Mouse (Mus musculus): Measurements from ENCODE around the gene Gm49366.
A peak's percentile ranks its signal among the peaks of the same experiment; 100 is the strongest.
"Not testable (repeated sequence)": the region's sequence is repeated elsewhere in the genome, so short reads cannot be mapped to it uniquely, and the experiment has no call there.

The Gm49366 gene

GRCm38 (mm10) chr12:84022266-84022665 lies 16.5 kb upstream of the Gm49366 start:
- not testable (repeated sequence) for H3K36me3 ChIP-seq (ENCODE audit: control insufficient read depth, insufficient read depth, low read length, poor library complexity, severe bottlenecking); H3K27me3 ChIP-seq (ENCODE audit: control insufficient read depth, insufficient read depth, low read length, poor library complexity, severe bottlenecking); DNase-seq (ENCODE audit: low read depth, low spot score)

DNA sequence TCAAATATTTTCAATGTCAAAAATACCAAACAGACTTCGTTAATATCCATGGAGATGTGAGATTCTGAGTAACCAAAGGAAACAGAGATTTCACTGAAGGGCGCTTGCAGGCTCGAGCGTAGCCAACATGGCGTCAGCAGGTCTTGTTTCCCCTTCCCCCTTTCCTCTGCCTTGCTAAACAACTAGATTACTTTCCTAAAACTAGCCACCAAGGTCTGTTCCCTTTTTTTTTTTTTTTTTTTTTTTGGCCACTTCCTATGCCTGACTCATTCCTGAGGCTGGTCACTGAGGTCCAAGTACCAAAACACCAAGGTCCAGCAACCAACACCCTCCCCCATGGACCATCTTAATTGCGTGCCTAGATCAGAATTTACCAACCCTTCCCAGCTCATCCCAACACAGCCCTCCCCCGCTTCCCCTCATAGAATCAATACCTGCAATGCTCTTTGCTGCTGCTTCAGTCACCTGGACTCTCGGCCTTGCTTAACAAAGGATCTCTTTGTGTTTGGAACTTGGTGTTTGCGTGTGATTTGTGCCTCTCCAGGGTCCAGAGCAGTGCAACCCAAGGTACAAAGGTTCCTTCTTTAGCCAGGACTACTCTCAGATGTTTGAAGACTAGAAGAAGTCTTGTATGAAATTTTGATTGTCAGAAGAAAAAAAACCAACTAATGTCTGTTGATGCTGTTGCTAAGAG lies 15.5 kb upstream of the Gm49366 start:
- no peak for DNase-seq (ENCODE audit: low read depth, low spot score)
- H3K27me3 ChIP-seq (ENCODE audit: control insufficient read depth, insufficient read depth, low read length, poor library complexity, severe bottlenecking): no peaks in the 10 kb centered on the region
- H3K36me3 ChIP-seq (ENCODE audit: control insufficient read depth, insufficient read depth, low read length, poor library complexity, severe bottlenecking): no peaks in the 10 kb centered on the region

- Histone ChIP-seq H3K27me3 (ENCODE audit: control insufficient read depth, insufficient read depth, low read length, poor library complexity, severe bottlenecking) (no peaks in the 10 kb centered on the region), H3K36me3 (ENCODE audit: control insufficient read depth, insufficient read depth, low read length, poor library complexity, severe bottlenecking) (no peaks in the 10 kb centered on the region)
- DNase-seq (ENCODE audit: low read depth, low spot score): no peak
These were observed 12.8 kb upstream of the Gm49366 start for GRCm38 (mm10) chr12:84025888-84026287.

GRCm38 (mm10) chr12:84028328-84028727 lies 10.4 kb upstream of the Gm49366 start:
- H3K36me3 ChIP-seq (ENCODE audit: control insufficient read depth, insufficient read depth, low read length, poor library complexity, severe bottlenecking); DNase-seq (ENCODE audit: low read depth, low spot score); H3K27me3 ChIP-seq (ENCODE audit: control insufficient read depth, insufficient read depth, low read length, poor library complexity, severe bottlenecking): not testable (repeated sequence)

- H3K27me3 ChIP-seq (ENCODE audit: control insufficient read depth, insufficient read depth, low read length, poor library complexity, severe bottlenecking); DNase-seq (ENCODE audit: low read depth, low spot score); H3K36me3 ChIP-seq (ENCODE audit: control insufficient read depth, insufficient read depth, low read length, poor library complexity, severe bottlenecking): not testable (repeated sequence)
These were observed 9.7 kb upstream of the Gm49366 start for GRCm38 (mm10) chr12:84029043-84029442.

GRCm38 (mm10) chr12:84030659-84031332 lies 7.9 kb upstream of the Gm49366 start:
- Histone ChIP-seq H3K27me3 (ENCODE audit: control insufficient read depth, insufficient read depth, low read length, poor library complexity, severe bottlenecking) (no peaks in the 10 kb centered on the region), H3K36me3 (ENCODE audit: control insufficient read depth, insufficient read depth, low read length, poor library complexity, severe bottlenecking) (no peaks in the 10 kb centered on the region)
- DNase-seq (ENCODE audit: low read depth, low spot score): peak; percentile 89

DNA sequence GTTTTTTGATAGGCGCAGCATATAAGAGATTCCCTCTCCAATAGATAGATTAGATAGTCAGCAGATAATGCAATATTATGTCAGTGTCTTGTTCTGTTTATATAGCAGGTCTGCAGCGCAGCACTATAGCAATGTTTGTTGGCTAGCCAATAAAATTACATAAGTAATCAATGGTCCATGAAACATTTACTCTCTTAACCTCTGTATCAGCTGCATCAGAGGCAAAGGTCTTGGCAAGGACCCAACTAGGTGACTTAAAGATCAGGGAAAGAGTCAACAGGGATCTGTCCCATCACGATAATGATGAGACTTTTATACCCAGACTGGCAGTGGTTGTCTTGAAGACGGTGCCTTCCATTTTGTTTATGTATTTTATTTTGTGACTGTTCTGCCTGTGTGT lies 5.9 kb upstream of the Gm49366 start:
- Histone ChIP-seq H3K27me3 (ENCODE audit: control insufficient read depth, insufficient read depth, low read length, poor library complexity, severe bottlenecking) (no peaks in the 10 kb centered on the region), H3K36me3 (ENCODE audit: control insufficient read depth, insufficient read depth, low read length, poor library complexity, severe bottlenecking) (no peaks in the 10 kb centered on the region)
- DNase-seq (ENCODE audit: low read depth, low spot score): no peak

DNA sequence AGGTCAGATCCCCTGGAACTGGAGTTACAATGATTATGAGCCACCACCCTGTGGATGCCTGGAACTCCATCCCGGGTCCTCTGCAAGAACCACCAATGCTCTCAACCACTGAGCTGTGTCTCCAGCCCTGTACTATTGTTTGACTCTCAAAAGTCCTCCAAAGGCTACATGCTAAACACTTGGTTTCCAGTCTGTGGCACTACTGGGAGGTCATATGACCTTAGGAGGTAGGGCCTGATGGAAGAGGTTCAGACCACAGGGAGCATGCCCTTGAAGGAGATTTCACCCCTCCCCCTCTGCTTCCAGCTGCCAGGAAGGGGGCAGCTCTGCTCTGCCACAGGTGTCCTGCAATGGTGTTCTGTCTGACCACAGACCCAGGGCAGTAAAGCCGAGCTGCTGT lies 5.4 kb upstream of the Gm49366 start:
- H3K36me3 ChIP-seq (ENCODE audit: control insufficient read depth, insufficient read depth, low read length, poor library complexity, severe bottlenecking); DNase-seq (ENCODE audit: low read depth, low spot score); H3K27me3 ChIP-seq (ENCODE audit: control insufficient read depth, insufficient read depth, low read length, poor library complexity, severe bottlenecking): not testable (repeated sequence)

- no peak for DNase-seq (ENCODE audit: low read depth, low spot score)
- Histone ChIP-seq H3K36me3 (ENCODE audit: control insufficient read depth, insufficient read depth, low read length, poor library complexity, severe bottlenecking) (no peaks in the 10 kb centered on the region), H3K27me3 (ENCODE audit: control insufficient read depth, insufficient read depth, low read length, poor library complexity, severe bottlenecking) (no peaks in the 10 kb centered on the region)
These were observed 4.6 kb upstream of the Gm49366 start for GRCm38 (mm10) chr12:84034108-84034507.

- not testable (repeated sequence) for H3K27me3 ChIP-seq (ENCODE audit: control insufficient read depth, insufficient read depth, low read length, poor library complexity, severe bottlenecking); H3K36me3 ChIP-seq (ENCODE audit: control insufficient read depth, insufficient read depth, low read length, poor library complexity, severe bottlenecking); DNase-seq (ENCODE audit: low read depth, low spot score)
These were observed 494 bp upstream of the Gm49366 start, which contains the start of gene Acot4 for GRCm38 (mm10) chr12:84038241-84038640. TSS of gene Acot4 (plus strand) at chr12:84038379.

GRCm38 (mm10) chr12:84042248-84042647 lies 3.5 kb downstream of the Gm49366 start:
- Histone ChIP-seq H3K27me3 (ENCODE audit: control insufficient read depth, insufficient read depth, low read length, poor library complexity, severe bottlenecking) (no peaks in the 10 kb centered on the region), H3K36me3 (ENCODE audit: control insufficient read depth, insufficient read depth, low read length, poor library complexity, severe bottlenecking) (no peaks in the 10 kb centered on the region)
- no peak for DNase-seq (ENCODE audit: low read depth, low spot score)

DNA sequence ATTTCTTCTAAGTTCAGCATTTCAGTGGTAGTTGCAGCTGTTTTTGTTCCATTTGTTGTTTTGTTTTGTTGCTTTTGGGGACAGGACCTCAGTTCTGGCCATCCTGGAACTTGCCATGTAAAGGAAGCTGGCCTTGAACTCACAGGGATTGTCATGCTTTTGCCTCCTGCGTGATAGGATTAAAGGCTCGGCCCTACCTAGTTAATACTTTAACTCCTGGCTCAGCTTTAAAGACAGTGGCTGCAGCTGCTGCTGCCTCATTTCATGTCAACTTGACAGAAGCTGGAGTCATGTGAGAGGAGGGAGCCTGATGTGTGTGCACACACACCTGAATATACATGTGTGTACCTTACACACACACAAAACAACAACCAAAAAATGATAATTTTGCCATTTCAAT lies 5.3 kb downstream of the Gm49366 start:
- Histone ChIP-seq H3K27me3 (ENCODE audit: control insufficient read depth, insufficient read depth, low read length, poor library complexity, severe bottlenecking) (no peaks in the 10 kb centered on the region), H3K36me3 (ENCODE audit: control insufficient read depth, insufficient read depth, low read length, poor library complexity, severe bottlenecking) (no peaks in the 10 kb centered on the region)
- no peak for DNase-seq (ENCODE audit: low read depth, low spot score)

DNA sequence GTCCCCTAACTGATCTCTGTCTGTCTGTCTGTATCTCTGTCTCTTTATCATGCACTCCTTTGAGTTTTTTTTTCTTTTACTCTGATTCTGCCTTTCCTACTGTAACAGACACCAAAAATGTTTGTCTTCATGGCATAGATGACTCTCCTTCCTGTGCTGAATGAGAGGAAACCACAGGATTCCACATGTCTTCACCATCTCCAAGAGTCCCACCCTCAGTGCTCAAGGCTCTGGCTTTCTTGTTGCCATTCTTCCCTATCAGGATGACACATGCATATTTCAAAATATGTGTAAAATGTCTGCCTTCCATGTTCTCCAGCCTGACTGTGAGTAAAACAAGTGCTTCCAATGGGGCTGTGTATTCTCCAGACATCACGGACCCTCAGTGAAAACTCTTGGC lies 8.2 kb downstream of the Gm49366 start:
- DNase-seq (ENCODE audit: low read depth, low spot score): no peak

DNA sequence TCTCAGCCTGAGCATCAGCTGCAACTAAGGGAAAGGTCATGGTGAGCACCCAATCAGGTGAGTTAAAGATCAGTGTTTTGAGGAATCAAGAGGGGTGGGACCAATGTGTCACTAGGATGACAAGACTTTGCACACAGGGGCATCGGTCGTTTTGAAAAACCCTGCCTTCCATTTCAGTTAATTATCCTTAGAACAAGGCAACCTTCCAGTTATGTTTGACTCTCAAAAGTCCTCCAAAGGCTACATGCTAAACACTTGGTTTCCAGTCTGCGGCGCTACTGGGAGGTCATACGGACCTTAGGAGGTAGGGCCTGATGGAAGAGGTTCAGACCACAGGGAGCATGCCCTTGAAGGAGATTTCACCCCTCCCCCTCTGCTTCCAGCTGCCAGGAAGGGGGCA lies 12.0 kb downstream of the Gm49366 start:
- H3K36me3 ChIP-seq (ENCODE audit: control insufficient read depth, insufficient read depth, low read length, poor library complexity, severe bottlenecking); H3K27me3 ChIP-seq (ENCODE audit: control insufficient read depth, insufficient read depth, low read length, poor library complexity, severe bottlenecking); DNase-seq (ENCODE audit: low read depth, low spot score): not testable (repeated sequence)

More for the DNA sequence above, 8.2 kb downstream of the Gm49366 start:
- Histone ChIP-seq H3K36me3 (ENCODE audit: control insufficient read depth, insufficient read depth, low read length, poor library complexity, severe bottlenecking) (no peaks in the 10 kb centered on the region), H3K27me3 (ENCODE audit: control insufficient read depth, insufficient read depth, low read length, poor library complexity, severe bottlenecking) (no peaks in the 10 kb centered on the region)

DNA sequence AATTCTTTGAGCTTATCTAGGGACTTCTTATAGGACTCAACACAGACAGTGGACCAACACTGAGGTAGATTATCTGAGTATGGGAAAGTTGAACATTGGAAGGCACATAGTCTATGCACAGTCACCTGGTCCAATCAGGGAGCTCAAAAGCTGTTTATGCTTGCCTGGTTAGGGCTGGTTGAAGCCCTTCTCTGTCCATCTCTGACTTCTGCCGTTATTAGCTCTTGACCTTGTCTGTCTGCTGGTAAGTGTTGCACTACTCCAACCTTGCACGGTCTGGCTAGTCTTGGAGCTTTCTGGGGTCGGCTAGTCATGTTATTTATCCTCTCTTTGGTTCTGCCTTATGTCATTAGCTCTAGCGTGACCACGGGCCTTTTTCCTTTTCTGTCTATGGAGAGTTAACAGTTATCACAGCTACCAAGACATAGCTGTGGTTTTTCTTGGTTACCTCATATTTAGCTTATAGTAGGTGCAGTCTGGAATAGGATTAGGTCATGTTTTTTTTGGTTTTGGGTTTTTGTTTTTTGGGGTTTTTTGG lies 13.3 kb downstream of the Gm49366 start, which contains the start of gene Acot3:
Gene Acot3 (plus strand): TSS at position 208 of the 538 bp plus-strand sequence.
- no peak for DNase-seq (ENCODE audit: low read depth, low spot score)

More for the DNA sequence above, 13.3 kb downstream of the Gm49366 start, which contains the start of gene Acot3:
- Histone ChIP-seq H3K27me3 (ENCODE audit: control insufficient read depth, insufficient read depth, low read length, poor library complexity, severe bottlenecking) (no peaks in the 10 kb centered on the region; the same call in 1 of the 2 replicates), H3K36me3 (ENCODE audit: control insufficient read depth, insufficient read depth, low read length, poor library complexity, severe bottlenecking) (no peaks in the 10 kb centered on the region)
